Mouse (Mus musculus): ENCODE data around the gene Sval2. TPM values are rescaled to one million over a fixed set of nuclear protein-coding genes. Genes with fewer than 3 reads are reported as not detected.

Gene Sval2
- not detected in 2 replicates for polyA plus RNA-seq (2012; ENCODE audit: insufficient read depth, insufficient read length, missing spikeins)

DNA sequence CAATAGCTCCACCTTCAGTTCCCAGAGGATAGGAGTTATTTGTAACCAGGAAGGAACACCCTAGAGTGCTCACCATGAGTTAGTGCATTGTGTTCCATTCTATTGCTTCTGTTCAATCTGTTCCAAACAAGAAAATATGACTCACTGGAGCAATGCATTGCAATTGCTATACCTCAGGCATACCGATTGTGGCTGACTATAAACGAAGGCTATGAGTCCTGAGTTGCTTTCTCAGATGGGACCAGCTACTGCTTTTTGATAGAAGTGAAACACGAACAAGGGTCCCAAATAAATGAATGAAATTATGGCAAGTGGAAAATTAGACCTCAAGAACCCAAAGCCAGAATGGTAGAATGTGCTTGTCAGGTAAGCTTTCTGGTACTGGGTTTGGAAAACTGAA is at the start of gene Sval2:
Sval2 (plus strand) TSS at position 301 of the 400 bp plus-strand sequence.
- Histone ChIP-seq H3K27ac (ENCODE audit: insufficient read depth, low read depth, low read length) (no peak within 1 kb of the TSS), H3K4me1 (ENCODE audit: control insufficient read depth, insufficient read depth, low read length) (no peaks in the 10 kb centered on the region), H3K4me3 (ENCODE audit: insufficient read depth, low read length) (no peak within 1 kb of the TSS)
- no peak for TF ChIP-seq POLR2A (IDR thresholded peaks at IDR 0.05; ENCODE audit: borderline replicate concordance, low read depth, low read length)
- no peak for TF ChIP-seq CTCF (IDR thresholded peaks at IDR 0.05; ENCODE audit: low read depth, low read length)

DNA sequence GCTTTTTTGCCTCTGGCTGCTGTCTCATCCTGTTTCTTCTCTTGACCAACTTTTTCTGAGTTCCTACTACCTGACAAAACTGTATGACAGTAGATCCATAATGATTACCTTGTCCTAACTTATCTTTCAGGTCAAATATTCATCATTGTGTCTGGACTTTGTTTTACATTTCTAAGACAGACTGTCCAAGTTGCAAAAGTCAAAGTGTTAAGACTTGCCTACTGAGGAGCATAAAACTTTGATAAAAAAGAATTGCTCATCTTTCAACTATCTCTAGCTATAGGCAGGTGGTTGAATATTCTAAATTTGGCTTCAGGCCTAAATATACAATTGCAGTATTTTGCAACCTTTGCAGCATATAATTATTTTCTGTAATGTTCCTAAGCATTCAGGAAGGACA is 28.7 kb upstream of the Sval2 start:
- Histone ChIP-seq H3K4me1 (ENCODE audit: control insufficient read depth, insufficient read depth, low read length) (no peaks in the 10 kb centered on the region), H3K4me3 (ENCODE audit: insufficient read depth, low read length) (no peak overlapping the region), H3K27ac (ENCODE audit: insufficient read depth, low read depth, low read length) (no peak overlapping the region)
- TF ChIP-seq POLR2A (IDR thresholded peaks at IDR 0.05; ENCODE audit: borderline replicate concordance, low read depth, low read length) (no peak), CTCF (IDR thresholded peaks at IDR 0.05; ENCODE audit: low read depth, low read length) (no peak)

DNA sequence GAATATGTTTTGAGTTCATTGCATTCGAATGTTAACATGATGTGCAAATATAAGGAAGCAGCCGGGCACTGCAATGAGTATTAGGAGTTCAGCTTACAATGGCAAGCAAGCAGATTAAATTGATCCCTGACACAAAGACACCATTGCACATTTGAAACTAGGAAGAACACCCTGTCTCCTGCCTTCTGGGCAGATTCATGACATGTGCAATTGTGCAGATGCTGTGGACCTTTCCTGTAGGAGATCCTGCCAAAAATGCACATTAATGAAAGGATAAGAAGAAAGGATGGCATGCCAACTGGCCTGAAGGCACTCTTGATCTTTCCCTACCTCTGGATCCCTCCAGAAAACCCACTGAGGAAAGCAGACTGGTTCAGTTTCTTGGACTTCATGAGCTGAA is 23.3 kb upstream of the Sval2 start:
- no peak for TF ChIP-seq POLR2A (IDR thresholded peaks at IDR 0.05; ENCODE audit: borderline replicate concordance, low read depth, low read length)
- no peak for TF ChIP-seq CTCF (IDR thresholded peaks at IDR 0.05; ENCODE audit: low read depth, low read length)

DNA sequence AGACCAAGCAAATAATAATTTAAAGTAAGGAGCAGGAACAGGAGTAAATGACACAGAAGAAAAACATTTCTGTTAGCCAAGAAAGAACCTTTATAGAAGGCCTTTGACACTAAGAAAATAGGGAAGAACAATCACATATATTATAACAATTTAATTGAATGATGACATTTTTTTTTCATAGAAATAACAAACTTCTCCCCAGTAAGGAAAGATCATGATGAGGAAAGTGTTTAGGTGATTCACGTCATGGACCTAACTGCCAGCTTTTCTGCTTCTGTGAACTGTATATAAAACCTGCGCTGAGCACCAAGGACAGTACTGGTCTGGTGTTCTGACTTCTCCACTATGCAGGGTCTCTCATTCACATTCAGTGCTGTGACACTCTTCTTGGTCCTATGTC is 5.6 kb upstream of the Sval2 start, which contains the start of gene Pip:
Pip (plus strand) TSS at position 301 of the 400 bp plus-strand sequence.
- Histone ChIP-seq H3K4me1 (ENCODE audit: control insufficient read depth, insufficient read depth, low read length) (no peaks in the 10 kb centered on the region), H3K4me3 (ENCODE audit: insufficient read depth, low read length) (no peak within 1 kb of the TSS), H3K27ac (ENCODE audit: insufficient read depth, low read depth, low read length) (no peak within 1 kb of the TSS)
- TF ChIP-seq CTCF (IDR thresholded peaks at IDR 0.05; ENCODE audit: low read depth, low read length) (no peak), POLR2A (IDR thresholded peaks at IDR 0.05; ENCODE audit: borderline replicate concordance, low read depth, low read length) (no peak)

More for the DNA sequence above, 23.3 kb upstream of the Sval2 start:
- H3K27ac ChIP-seq (ENCODE audit: insufficient read depth, low read depth, low read length) = no peak overlapping the region
- H3K4me1 ChIP-seq (ENCODE audit: control insufficient read depth, insufficient read depth, low read length) = no peaks in the 10 kb centered on the region
- no peak overlapping the region for H3K4me3 ChIP-seq (ENCODE audit: insufficient read depth, low read length)

DNA sequence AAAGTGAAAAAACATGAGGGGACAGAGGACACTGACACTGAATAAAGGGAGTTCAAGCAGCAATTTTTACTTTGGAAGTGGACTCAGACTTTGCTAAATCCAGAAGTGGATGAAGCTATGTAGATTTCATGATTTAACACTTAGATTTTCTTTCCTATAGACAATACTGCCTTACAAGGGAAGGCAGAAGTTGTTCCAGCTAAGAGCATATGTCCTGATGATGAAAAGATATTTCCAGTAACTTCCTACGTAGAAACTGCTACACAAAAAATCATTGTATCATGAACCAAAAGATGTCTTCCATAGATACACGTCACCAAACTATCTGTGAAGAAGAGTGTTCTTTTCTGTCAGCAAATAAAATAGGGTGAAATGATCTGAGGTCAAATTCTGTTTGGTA is 11.2 kb downstream of the Sval2 start:
- no peak for TF ChIP-seq POLR2A (IDR thresholded peaks at IDR 0.05; ENCODE audit: borderline replicate concordance, low read depth, low read length)
- TF ChIP-seq CTCF (IDR thresholded peaks at IDR 0.05; ENCODE audit: low read depth, low read length) = no peak
- Histone ChIP-seq H3K27ac (ENCODE audit: insufficient read depth, low read depth, low read length) (no peak overlapping the region), H3K4me1 (ENCODE audit: control insufficient read depth, insufficient read depth, low read length) (no peaks in the 10 kb centered on the region), H3K4me3 (ENCODE audit: insufficient read depth, low read length) (no peak overlapping the region)

DNA sequence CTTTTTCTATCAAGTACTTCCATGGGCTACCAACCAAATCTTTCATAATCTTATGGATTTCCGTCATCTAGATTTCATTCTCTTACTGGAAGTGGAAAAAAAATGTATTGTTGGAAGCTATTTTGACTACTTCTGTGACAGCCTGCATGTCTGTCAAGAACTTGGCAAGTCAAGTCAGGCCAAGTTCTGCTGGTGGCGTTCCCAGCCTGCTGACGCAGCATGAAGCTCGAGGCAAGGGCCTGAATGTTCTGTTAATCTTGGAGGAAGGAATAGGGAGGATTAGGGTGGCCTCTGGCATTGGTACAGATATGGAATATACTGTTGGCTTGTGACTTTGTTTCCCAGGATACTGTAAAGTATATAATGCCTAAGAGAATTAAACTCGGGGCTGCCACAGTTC is 58.8 kb downstream of the Sval2 start:
- H3K27ac ChIP-seq (ENCODE audit: insufficient read depth, low read depth, low read length) = no peak overlapping the region
- TF ChIP-seq CTCF (IDR thresholded peaks at IDR 0.05; ENCODE audit: low read depth, low read length) (no peak), POLR2A (IDR thresholded peaks at IDR 0.05; ENCODE audit: borderline replicate concordance, low read depth, low read length) (no peak)
- no peak overlapping the region for H3K4me3 ChIP-seq (ENCODE audit: insufficient read depth, low read length)
- no peaks in the 10 kb centered on the region for H3K4me1 ChIP-seq (ENCODE audit: control insufficient read depth, insufficient read depth, low read length)

Other genes starting within 250 kb of the Sval2 start
- gene Ephb6, start 247.5 kb upstream of the Sval2 start, polyA plus RNA-seq (2012; ENCODE audit: insufficient read depth, insufficient read length, missing spikeins) = 0.83 and 0.93 TPM in 2 replicates
- gene Trpv6, start 216.6 kb upstream of the Sval2 start, polyA plus RNA-seq (2012; ENCODE audit: insufficient read depth, insufficient read length, missing spikeins) = not detected in 2 replicates
- gene Trpv5, start 172.2 kb upstream of the Sval2 start, polyA plus RNA-seq (2012; ENCODE audit: insufficient read depth, insufficient read length, missing spikeins) = not detected in 2 replicates
- gene Llcfc1, start 168.6 kb upstream of the Sval2 start, polyA plus RNA-seq (2012; ENCODE audit: insufficient read depth, insufficient read length, missing spikeins) = not detected in 2 replicates
- gene Kel, start 148.7 kb upstream of the Sval2 start, polyA plus RNA-seq (2012; ENCODE audit: insufficient read depth, insufficient read length, missing spikeins) = not detected in 2 replicates
- gene Olfr459, start 77.8 kb upstream of the Sval2 start, polyA plus RNA-seq (2012; ENCODE audit: insufficient read depth, insufficient read length, missing spikeins) = not detected in 2 replicates
- gene Pip, start 5.5 kb upstream of the Sval2 start, polyA plus RNA-seq (2012; ENCODE audit: insufficient read depth, insufficient read length, missing spikeins) = not detected in 2 replicates
- not detected in 2 replicates for gene Sval1, start 98.6 kb downstream of the Sval2 start, polyA plus RNA-seq (2012; ENCODE audit: insufficient read depth, insufficient read length, missing spikeins)
- gene Sval3, start 115.2 kb downstream of the Sval2 start, polyA plus RNA-seq (2012; ENCODE audit: insufficient read depth, insufficient read length, missing spikeins) = not detected in 2 replicates
- not detected in 2 replicates for gene Sva, start 185.4 kb downstream of the Sval2 start, polyA plus RNA-seq (2012; ENCODE audit: insufficient read depth, insufficient read length, missing spikeins)

Measured in bone marrow macrophage, adult 2 months (primary cell).